Comparison of ENCODE assay signal across 8 mouse cellular contexts in the genomic region with DNA sequence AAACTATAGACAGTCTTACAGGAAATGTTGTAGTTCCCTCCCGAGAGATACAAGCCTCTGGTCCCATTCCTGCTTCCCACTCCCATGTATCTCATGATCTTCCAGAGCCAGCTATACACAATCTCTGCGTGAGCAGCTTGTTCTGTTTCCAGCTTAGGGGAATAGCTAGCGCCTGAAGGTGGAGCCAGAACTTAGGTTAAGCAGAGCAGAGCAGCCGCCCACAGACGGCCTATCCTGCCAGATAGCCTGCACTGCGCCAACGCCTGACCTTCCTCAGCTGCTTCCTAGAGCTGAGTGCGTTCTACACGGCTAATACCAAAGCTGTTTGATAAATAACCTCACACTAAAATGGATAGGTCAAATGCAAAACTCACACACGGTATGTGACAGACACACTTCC. TPM values are rescaled to one million over a fixed set of nuclear protein-coding genes. Genes with fewer than 3 reads are reported as not detected.
A peak's percentile ranks its signal among the peaks of the same experiment; 100 is the strongest.
DNase-seq lines count a peak whose midpoint lies in the region; ATAC-seq lines count a peak whose summit lies in the region.

No protein-coding gene starts in this region.

- no peak overlapping the region for H3K9ac ChIP-seq in kidney, embryonic 15.5 days

- no peak overlapping the region for H3K4me3 ChIP-seq in kidney, embryonic 15.5 days (replicated peaks)
- H3K4me3 ChIP-seq in hindbrain, embryonic 10.5 days, result no peak overlapping the region

- no peaks in the 10 kb centered on the region for H3K4me1 ChIP-seq in kidney, embryonic 15.5 days
- H3K4me1 ChIP-seq in hindbrain, embryonic 10.5 days (replicated peaks), result no peaks in the 10 kb centered on the region

- no peak overlapping the region for H3K27ac ChIP-seq in kidney, embryonic 15.5 days
- H3K27ac ChIP-seq in hindbrain, embryonic 10.5 days, result no peak overlapping the region

- no peaks in the 10 kb centered on the region for H3K9me3 ChIP-seq in kidney, embryonic 15.5 days (replicated peaks)
- no peaks in the 10 kb centered on the region for H3K9me3 ChIP-seq in hindbrain, embryonic 10.5 days

- H3K27me3 ChIP-seq in kidney, embryonic 15.5 days, result no peaks in the 10 kb centered on the region
- H3K27me3 ChIP-seq in hindbrain, embryonic 10.5 days (ENCODE audit: insufficient read depth, poor library complexity, severe bottlenecking), result no peaks in the 10 kb centered on the region

- H3K36me3 ChIP-seq in kidney, embryonic 15.5 days, result 0 out of 2 replicates have a peak, but pooled peaks cover 6% of the 10 kb centered on the region
- H3K36me3 ChIP-seq in hindbrain, embryonic 10.5 days, result no peaks in the 10 kb centered on the region

- peak; percentile 18 to 40 for DNase-seq in kidney, postnatal 36 days
- peak; percentile 37 for DNase-seq in adrenal gland, adult 8-10 months
- DNase-seq in gastrocnemius, adult 8-10 months (ENCODE audit: low spot score in 2 of 2), result peak; percentile 49 to 55
- peak; percentile 36 to 41 for DNase-seq in layer of hippocampus, postnatal 36 days
- peak; percentile 10 for DNase-seq in yolk sac, embryonic 10.5 days (ENCODE audit: low spot score)
- DNase-seq in hindbrain, embryonic 10.5 days (ENCODE audit: low spot score), result no peak
- no peak for DNase-seq in cerebellum, adult 11 months

- no peak overlapping the region for H3K4me2 ChIP-seq in kidney, embryonic 15.5 days

- no peak for ATAC-seq in kidney, embryonic 15.5 days (replicated peaks; ENCODE audit: low FRiP score)

- 64% methylated on average over 10 of the region's 10 CpGs for WGBS in kidney, embryonic 15.5 days
- WGBS in hindbrain, embryonic 10.5 days, result 84% methylated on average over 10 of the region's 10 CpGs

RNA-seq across cellular contexts. Expression of a gene that starts 23.1 kb away (rescaled TPM):
- 7.0 and 8.0 TPM in 2 replicates for polyA plus RNA-seq in kidney, embryonic 15.5 days (2015; fragmentation: Nextera tagmentation; extraction: Ambion mirVana)
- 10 to 100 TPM; 11.4 to 16.4 (median 14.5) TPM for total RNA-seq in adrenal gland, adult 8-10 months (2022)
- total RNA-seq in gastrocnemius, adult 8-10 months (2022), result 1 to 10 TPM; 2.3 to 2.8 (median 2.5) TPM
- total RNA-seq in layer of hippocampus, postnatal 36 days (2021), result 1 to 10 TPM; 6.2 to 8.7 TPM
- polyA plus RNA-seq in hindbrain, embryonic 10.5 days (2016; fragmentation: Nextera tagmentation; extraction: Ambion mirVana), result 7.3 and 7.6 TPM in 2 replicates

RNA-seq across cellular contexts. Expression of a gene that starts 51.4 kb away (rescaled TPM):
- polyA plus RNA-seq in kidney, embryonic 15.5 days (2015; fragmentation: Nextera tagmentation; extraction: Ambion mirVana), result 23.3 and 24.2 TPM in 2 replicates
- 10 to 100 TPM; 10.8 to 29.6 (median 21.0) TPM for total RNA-seq in adrenal gland, adult 8-10 months (2022)
- total RNA-seq in gastrocnemius, adult 8-10 months (2022), result 1 to 10 TPM; 5.1 to 7.8 (median 5.6) TPM
- 10 to 100 TPM in 1 of 2 experiments, 1 to 10 TPM in 1; 9.2 to 10.2 TPM for total RNA-seq in layer of hippocampus, postnatal 36 days (2021)
- 22.1 and 33.2 TPM in 2 replicates for polyA plus RNA-seq in hindbrain, embryonic 10.5 days (2016; fragmentation: Nextera tagmentation; extraction: Ambion mirVana)

Comparison
In these comparisons a context has a peak if more than half of its experiments do, and no peak if none do; other contexts are left out.
1. DNase-seq: peak in kidney, postnatal 36 days (2 of 2), adrenal gland, adult 8-10 months (single experiment), gastrocnemius, adult 8-10 months (2 of 2), layer of hippocampus, postnatal 36 days (2 of 2) and yolk sac, embryonic 10.5 days (single experiment); none in hindbrain, embryonic 10.5 days (single experiment) and cerebellum, adult 11 months (single experiment).